Mouse (Mus musculus): ENCODE measurements at regions not wholly inside any gene's neighbourhood (a gene's known extent, or its start where the extent isn't known, plus 50 kb on each side); places are given as distances from the start of the nearest gene placed in this dataset.

DNA sequence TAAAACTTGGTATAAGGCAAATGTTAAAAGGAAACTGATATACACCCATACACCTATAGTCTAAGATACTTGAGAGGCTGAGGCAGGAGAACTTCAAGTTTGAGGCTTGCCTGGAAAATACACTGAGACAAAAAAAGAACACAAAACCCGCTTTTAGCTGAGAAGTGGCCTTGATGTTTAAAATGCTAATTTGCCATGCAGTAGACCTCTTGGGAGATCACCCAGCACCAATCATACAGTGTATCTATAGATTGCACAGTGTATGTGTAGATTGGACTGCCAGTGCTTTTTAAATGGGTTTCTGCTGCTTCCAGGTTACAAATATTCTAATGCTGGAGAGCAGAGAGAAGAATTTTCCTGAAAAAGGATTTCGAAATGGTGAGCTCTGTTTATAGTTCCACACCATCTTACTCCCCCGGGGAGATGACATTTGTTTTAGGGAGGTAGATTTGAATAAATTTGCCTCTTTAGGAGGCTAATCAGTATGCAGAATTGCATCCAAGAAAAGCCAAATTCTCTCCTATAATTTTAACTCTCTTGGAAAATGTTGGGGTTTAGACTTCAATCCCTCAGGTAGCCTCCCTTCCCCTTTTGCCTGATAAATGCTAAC is 194.0 kb downstream of the Otol1 start:
- intact Hi-C loops (cut with DNase I), result no loop called here

DNA sequence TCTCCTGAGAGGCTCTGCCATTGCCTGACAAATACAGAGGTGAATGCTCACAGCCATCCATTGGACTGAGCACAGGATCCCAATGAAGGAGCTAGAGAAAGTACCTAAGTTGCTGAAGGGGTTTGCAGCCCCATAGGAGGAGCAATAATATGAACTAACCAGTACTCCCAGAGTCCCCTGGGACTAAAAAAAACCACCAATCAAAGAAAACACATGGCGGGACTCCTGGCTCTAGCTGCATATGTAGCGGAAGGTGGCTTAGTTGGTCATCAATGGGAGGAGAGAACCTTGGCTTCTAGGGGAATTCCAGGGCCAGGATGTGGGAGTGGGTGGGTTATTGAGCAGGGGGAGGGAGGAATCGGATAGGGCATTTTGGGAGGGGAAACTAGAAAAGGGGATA is 207.8 kb downstream of the Otol1 start:
- intact Hi-C loops (cut with DNase I), result no loop called here

DNA sequence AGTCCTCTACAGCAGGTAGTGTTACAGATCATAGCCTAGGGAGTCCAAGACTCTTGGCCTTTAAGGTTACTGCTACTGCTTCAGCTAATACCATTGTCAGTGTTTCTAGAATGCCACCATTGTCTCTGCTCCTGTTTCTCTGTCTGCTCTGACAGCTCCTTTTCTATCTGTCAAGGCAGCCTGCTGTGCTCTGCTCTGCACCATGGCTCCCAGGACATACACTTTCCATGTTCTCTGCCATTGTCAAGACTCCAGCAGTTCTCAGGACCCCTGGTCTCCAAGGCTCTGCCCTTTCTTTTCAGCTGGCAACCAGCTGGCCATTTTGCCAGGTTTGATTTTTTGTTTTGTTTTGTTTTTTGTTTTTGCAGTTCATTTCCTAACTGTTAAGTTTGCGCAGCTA is 208.7 kb downstream of the Otol1 start:
- intact Hi-C loops (cut with DNase I), result no loop called here

DNA sequence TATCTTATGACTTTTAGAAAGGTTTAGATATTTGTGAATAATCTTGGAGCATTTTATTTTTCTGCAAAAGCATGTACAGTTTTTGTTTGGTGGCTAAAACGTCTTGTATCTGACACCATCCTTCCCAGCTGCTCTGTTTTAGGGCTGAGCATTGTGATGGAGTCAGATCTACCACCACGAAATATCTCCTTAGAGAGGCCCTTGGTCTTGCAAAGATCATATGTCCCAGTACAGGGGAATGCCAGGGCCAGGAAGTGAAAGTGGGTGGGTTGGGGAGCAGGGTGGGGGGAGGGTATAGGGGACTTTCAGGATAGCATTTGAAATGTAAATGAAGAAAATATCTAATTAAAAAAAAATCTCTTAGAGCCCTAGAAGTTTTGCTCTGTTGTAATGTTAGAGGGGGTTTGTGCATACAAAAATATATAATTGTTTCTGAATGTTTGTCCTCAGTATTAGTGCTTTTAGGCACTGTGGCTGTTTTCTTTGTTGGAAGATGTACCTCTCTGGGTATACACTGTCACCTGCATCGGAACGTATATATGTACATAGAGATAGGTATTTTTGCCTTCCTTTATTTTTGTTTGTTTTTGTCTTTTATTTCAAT is 211.4 kb downstream of the Otol1 start:
- intact Hi-C loops (cut with DNase I), result no loop called here

DNA sequence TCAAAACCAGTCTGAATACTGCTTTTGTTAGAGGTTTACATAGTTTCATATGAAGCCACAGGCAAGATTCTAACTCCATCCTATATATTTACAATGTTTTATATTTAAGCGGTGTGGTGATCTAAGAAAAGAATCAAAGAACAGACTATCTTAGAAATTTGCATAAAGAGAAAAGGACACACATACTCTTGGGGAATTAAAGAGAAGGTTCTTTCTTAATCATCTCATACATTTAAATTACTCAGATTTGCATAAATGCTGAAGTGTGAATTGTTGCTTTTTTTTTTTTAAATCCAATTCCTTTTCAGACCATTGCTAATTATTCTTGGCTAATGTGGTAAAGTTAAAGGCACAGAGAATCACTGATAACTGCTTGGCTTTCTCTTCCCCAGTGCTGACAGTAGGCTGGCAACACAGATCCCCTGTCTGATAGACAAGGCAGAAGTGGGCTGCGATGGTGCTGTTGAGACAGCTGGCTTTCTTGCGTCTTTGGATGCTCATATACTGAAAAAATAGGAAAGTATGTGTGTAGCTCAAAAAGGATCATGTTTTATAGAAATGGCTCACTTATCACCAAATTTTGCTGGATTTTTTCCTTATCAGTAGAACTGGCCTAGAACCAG is 216.1 kb downstream of the Otol1 start:
- intact Hi-C loops (cut with DNase I), result no loop called here

DNA sequence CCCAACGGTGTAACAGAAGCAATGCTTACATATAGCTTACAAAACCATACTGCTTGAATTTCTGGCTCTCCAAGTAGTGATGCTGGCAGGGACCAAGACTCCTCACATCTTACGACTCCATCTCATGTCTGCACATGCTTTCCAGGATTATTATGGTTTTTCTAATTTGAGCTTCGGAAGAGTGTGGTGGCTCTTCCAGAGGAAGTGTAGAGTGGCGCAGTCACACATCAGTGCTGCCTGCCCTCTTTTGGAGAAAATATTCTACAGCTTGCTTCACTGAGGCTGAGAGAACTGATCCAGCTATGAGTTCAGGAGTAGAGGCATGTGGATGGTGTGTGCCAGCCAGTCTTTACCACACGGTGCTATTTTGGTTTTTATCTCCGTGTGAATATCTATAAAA is 217.4 kb downstream of the Otol1 start:
- intact Hi-C loops (cut with DNase I), result no loop called here

DNA sequence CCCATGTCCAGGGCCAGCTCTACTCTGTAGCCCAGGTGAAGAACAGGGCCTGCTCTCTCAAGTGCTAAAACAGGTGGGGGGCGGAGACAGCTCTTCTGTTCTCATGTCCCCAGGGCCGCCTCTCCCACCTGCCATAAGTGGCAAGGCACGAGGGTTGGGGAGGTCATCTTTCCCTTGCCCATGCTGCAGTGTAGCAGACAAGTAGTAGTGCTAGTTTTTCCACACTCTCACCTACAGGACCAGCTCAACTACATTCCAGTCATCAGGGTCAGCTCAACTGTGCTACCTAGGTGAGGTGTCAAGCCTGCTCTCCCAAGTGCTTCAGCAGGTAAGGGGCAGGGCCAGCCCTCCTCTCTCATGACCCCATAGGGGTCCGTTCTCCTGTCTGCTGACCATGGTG is 219.8 kb downstream of the Otol1 start:
- intact Hi-C loops (cut with DNase I), result no loop called here

DNA sequence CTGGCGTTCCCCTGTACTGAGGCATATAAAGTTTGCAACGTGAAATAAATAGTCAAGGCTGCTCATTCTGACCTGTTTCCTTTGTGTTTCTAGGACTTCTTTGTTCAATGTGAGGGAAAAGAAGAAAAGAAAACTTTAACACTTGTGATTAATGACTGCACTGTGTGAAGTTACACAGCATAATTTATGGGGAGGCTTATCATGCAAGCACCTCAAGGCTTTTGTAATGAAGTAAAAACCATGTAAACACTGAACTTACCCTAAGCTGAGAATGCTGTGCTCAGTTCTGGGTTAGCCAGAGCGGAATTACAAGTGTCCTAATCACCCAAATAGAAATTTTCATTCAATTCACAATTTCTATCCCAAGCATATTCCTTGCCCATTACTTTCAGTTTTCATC is 241.2 kb downstream of the Otol1 start:
- intact Hi-C loops (cut with DNase I), result no loop called here

DNA sequence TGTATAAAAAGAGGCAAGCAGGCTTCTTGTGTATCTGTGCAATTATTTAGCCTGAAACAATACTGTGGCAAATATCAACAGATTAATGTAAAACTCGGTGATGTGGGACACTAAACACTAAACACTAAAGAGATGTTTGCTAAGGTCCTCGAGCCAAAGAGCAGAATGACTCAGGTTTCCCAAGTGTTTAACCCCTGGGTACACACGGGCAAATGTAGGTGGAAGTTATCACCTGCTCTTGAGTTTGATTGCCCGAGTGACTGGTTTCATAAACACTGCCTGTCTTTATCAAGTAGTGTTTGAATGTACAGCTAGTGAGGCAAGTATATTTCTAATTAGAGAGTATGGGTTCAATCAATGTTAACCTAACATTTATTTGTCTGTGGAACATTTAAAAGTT is 242.5 kb downstream of the Otol1 start:
- intact Hi-C loops (cut with DNase I), result no loop called here

DNA sequence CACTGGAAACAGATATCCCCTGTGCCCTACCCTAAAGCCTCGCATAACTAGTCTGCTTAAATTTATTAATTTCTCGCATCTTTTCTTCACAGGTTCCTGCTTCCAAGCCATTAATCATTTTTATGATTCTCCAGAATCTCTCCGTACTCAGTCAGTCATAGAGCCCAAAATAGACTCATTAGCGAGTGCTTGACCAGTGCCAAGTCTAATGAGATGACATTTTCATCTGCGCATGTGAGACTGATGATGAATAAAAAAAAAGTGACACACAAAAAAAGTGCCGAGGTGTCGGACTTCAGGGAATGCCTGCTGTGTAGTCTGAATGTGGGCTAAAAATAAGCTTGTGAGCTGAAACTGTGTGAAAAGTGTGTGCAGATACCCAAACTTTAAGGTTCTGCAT is 243.3 kb downstream of the Otol1 start:
- intact Hi-C loops (cut with DNase I), result no loop called here

DNA sequence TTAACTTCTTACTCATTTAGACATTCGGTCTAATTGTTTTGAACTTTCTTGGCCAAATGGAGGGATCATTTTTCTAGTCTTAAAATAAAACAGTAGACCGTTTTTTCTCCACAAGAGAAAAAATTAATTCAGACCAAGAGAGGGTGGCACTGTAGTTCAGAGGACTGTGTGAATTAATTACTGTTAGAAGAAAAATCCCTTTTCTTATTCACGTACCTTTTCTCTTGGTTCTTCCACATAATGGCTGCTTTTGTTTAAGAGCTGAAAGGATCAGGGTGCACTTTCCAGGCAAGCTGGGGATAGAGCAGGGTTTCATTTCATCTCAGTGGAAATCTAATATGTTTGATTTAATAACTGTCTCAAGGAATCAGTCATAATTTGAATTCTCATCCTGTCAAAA is 255.9 kb downstream of the Otol1 start:
- intact Hi-C loops (cut with DNase I), result no loop called here

DNA sequence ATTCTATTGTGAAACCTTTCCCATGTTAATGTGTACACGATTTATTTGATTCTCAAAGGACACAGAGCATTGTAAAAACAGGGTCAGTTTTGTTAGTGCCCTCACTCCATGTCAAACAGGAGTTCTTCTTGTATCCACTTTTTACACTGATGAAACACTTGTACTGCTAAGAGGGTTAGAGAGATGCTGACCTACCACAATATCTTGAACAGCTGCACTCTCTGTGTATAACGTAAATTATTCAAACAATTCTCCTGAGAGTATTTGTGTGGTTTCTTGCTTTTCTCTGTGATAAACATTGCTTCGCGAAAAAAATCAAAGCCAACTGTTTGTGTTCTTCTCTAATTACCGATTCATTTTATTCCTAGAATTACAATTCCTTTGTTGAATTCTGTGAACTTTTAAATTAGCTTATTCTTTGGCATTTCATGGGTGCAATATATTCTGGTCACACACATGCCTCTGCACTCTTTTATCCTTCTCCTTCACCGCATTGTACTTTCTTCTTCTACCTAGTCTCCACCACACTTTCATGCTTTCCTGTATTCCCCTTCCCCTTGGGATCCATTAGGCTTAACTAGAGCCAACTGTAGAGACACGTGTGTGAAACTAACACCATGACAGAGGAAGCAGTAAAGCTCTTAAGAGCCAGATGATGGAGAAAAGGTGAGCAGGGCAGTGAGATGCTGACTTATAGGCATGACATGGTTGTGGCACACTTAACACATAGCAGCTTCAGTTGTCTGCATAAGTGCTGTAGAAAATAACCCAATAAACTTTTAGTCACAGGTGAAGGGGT is 281.4 kb downstream of the Otol1 start:
- intact Hi-C loops (cut with DNase I), result no loop called here

DNA sequence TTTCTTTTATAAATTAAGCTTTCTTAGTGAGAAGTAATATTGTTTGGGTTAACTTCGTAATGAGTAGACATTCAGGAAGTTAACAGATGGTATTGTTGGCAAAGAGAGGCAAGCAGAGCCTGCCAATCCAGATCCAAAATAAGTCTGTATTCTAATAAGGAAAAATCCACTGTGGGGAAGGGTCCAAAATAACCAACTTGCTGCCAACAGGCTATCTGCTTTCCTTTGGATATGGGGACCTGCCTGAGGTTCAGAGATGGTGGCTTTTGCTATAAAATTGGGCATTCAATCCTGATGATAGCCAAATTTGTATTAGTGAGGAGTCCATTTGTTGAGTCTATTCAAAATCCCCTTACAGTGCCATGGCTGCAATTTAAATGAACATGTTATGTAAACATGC is 300.1 kb downstream of the Otol1 start:
- intact Hi-C loops (cut with DNase I), result no loop called here

DNA sequence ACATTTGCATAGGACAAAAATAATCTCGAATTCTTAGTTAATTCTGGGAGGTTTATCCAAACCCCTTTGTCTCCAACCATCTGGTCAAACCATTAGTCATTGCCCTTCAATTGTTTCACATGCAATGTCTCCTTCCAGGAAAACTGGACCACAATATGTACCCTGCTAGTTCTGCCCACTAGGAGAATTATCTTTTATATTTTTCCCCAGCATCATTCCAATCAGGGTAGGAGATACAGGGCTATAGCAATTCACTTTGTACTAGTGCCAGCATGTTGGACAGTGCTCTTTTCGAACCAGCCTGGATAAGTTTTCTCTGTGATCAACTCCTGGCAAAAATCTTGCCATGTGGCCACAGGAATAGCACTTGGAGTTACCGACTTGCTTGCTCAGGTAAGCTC is 300.6 kb downstream of the Otol1 start:
- intact Hi-C loops (cut with DNase I), result no loop called here

DNA sequence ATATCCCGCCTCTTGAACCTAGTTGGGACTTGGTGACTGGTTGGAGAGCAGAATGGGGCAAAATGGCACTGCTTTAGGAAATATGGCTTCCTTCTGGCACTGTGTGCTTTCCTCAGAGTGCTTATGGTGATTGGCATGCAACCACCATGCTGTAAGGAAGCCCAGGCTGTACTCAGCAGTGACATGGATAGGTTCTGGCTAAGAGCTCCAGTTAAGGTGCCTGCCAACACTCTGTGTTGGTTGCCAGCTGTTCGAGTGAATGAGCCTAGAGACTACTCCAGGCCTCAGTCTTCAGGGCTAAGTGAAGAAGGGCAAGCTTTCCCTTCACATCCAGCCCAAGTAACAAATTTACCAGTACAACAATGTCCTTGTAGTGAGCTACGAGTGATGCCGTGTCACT is 301.9 kb downstream of the Otol1 start:
- intact Hi-C loops (cut with DNase I), result no loop called here

DNA sequence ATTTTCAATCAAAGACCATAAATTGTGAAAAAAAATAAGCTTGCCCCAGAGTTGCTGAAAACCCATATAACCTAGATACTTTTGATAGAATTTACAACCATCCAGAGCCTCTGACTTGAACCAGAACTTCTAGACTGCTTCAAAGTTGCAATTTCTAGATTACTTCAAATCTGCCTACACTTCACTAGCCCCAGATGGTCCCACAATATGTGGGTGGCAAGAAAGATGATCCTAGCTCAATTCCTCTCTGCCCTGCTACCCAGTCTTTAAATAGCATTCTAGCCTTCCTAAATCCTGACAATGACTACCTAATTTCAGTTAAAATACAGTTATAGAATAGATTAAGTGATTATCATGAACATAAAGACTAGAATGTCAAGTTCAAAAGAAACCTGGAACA is 303.6 kb downstream of the Otol1 start:
- intact Hi-C loops (cut with DNase I), result no loop called here

DNA sequence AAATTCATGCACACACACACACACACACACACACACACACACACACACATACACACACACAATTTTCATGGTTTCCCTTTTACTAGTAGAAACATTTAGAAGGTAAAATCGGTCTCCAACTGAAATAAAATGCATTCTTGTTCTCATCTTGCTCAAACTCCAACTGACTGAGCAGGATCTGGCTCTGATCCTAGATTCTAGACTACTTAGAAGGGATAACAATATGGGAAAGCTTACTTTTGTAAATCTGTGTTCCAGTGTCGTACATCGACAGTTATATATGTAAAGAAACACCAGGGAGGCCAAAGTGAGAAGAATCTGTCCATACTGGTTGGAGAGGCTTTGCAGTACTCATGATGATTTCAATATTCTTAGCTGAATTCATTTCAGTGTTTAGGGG is 304.6 kb downstream of the Otol1 start:
- intact Hi-C loops (cut with DNase I), result no loop called here

DNA sequence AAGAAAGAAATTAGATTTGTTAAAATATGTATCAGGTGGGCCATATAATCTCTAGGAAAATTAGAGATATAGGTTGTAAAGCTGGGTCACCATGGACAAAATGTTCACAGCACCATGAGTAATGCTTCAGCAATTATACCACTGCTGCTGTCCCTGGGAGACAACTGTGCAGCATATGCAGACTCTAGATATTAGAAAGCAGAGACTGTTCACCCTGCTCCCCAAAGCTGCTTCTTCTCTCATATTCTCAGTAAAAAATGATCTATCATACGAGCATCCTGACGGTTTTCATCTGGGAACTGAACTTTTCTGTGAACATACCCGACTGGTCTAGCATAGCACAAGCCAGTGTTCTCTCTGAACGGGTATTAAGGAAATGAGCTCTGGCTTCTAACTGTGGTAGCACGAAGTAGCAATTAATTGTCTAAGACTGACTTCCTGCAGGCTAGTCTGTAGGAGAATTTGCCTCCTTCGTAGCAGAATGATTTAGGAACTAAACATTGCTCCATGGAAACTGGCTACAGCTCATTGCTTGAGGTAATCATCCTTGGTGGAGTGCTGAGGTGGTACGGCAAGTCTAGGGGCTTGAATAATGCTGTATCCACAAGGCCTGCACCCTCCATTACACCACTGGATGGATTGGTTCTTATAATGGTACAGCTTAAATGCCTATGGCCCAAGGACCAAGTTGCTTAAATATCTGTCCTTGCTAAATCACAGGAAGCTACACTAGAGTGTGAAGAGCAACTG is 305.9 kb downstream of the Otol1 start:
- intact Hi-C loops (cut with DNase I), result no loop called here

DNA sequence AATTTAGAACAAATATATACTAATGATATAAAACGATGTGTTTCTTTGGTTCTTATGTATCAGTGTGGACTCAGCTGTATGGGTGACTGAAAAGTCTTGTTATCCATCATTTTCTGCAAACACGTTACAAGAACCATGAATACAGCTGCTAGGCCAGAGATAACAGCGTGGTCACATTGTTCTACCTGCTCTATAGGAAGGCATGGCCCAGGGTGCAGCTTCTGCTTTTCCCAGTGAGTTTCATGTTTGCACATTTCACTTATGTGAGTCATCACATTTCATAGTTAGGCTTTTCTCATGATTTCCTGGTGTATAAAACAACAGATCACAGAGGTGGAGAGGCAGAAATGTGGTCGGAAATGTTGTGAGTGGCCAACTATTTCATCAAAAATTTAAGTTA is 306.8 kb downstream of the Otol1 start:
- intact Hi-C loops (cut with DNase I), result no loop called here

DNA sequence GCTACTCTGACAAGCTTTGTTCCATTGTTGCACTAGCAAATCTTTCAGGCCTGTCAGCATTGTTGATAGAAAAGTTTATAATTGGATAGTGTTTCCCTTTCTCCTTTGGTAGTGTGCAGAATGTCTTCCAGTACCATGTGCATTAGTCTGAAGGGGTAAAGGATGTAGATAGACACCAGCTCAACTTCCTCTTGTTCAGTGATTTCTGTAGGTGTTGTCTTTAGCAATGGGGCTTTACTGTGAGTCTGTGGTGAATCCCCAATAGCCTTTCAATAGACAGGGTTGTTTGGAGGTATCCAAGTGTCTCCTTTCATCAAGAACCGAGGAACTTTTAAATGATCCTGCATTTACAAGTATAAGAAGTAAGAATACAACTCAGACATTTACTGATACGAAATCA is 311.0 kb downstream of the Otol1 start:
- intact Hi-C loops (cut with DNase I), result no loop called here

DNA sequence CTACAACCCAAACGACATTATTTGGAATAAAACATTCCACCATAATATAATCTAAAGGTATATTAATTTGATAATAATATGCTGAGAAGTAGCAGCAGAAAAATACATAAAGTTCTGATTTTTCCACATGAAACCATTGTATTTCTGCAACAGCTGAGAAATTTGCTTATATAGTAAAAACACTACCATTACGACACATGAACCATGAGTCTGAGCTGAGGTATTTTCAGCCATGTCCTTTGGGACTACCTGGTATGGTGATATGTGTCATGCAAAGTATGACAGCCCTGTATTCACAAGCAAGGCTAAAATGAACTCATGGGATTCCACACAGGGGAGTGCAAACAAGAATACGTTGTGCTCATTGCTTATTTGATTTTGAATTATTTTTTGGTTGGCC is 311.7 kb downstream of the Otol1 start:
- intact Hi-C loops (cut with DNase I), result no loop called here

DNA sequence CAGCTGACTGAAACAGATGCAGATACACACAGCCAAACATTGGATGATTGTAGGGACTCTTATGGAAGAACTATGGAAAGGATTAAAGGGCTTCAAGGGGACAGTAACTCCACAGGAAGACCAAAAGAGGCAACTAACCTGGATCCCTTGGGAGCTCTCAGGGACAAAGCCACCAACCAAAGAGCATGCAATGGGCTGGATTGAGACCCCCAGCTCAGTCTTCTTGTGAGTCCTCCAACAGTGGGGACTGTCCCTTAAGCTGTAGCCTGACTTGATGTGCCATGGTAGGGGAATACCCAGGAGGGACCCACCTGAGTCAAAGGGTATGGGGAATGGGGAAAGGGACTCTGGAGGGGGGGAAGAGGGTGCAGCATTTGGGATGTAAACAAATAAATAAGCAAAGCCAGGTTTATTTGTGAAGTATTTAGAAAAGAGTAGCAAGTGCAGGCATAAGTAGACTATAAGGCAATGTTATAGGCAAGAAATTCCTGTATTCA is 313.8 kb downstream of the Otol1 start:
- intact Hi-C loops (cut with DNase I), result no loop called here

Measured in adrenal gland (tissue).